Mouse (Mus musculus) stomach, postnatal 0 days (tissue): ENCODE measurements at regions not wholly inside any gene's neighbourhood (a gene's known extent, or its start where the extent isn't known, plus 50 kb on each side); places are given as distances from the start of the nearest gene placed in this dataset.

Experiments
- ATAC-seq: fragments of 200-750 bp; cut with Nextera tagmentation; 2 replicates; pipeline ENCODE4 v1.8.0; 2017; ENCODE audit not compliant: low FRiP score, low TSS enrichment
- DNase-seq: peaks from one replicate; pipeline ENCODE4 v3.0.0-alpha.2; 2016; ENCODE audit warnings: low spot score
- H3K27ac ChIP-seq: fragments of 300-500 bp; sonication (generic); replicated peaks from 2 replicates; pipeline ENCODE4 v1.5.1; 2014; ENCODE audit warnings: mild to moderate bottlenecking, control low read depth
- H3K27me3 ChIP-seq: fragments of 300-500 bp; sonication (generic); 2 replicates; pipeline ENCODE4 v1.6.1; 2014; ENCODE audit warnings: low read length; ENCODE audit not compliant: control insufficient read depth, insufficient read depth
- H3K36me3 ChIP-seq: fragments of 300-500 bp; sonication (generic); 2 replicates; pipeline ENCODE4 v1.6.1; 2014; ENCODE audit warnings: low read length, mixed read lengths; ENCODE audit not compliant: control insufficient read depth, insufficient read depth
- H3K4me1 ChIP-seq: fragments of 300-500 bp; sonication (generic); replicated peaks from 2 replicates; pipeline ENCODE4 v1.6.1; 2014; ENCODE audit warnings: antibody characterized with exemption; ENCODE audit not compliant: control insufficient read depth, insufficient read depth
- H3K4me2 ChIP-seq: fragments of 300-500 bp; sonication (generic); replicated peaks from 2 replicates; pipeline ENCODE4 v1.6.1; 2014; ENCODE audit warnings: low read depth, mild to moderate bottlenecking, control low read depth, moderate library complexity
- H3K4me3 ChIP-seq: fragments of 300-500 bp; sonication (generic); 2 replicates; pipeline ENCODE4 v1.5.1; 2014; ENCODE audit warnings: low read depth, low read length, control low read depth
- H3K9ac ChIP-seq: fragments of 300-500 bp; sonication (generic); 2 replicates; pipeline ENCODE4 v1.6.1; 2014; ENCODE audit warnings: mild to moderate bottlenecking, low read length, control low read depth, mixed read lengths
- H3K9me3 ChIP-seq: fragments of 300-500 bp; sonication (generic); 2 replicates; pipeline ENCODE4 v1.6.1; 2016; ENCODE audit warnings: low read length; ENCODE audit not compliant: control insufficient read depth
- CTCF ChIP-seq: IDR thresholded peaks from 2 replicates; pipeline ENCODE4 v1.5.1; 2016; ENCODE audit warnings: antibody characterized with exemption, low read depth, mild to moderate bottlenecking, moderate library complexity
- EP300 ChIP-seq: optimal IDR thresholded peaks from 2 replicates; pipeline ENCODE3; 2016; ENCODE audit warnings: antibody characterized with exemption
- WGBS: fragments of 180-500 bp; shearing (Covaris S2); extraction: QIAGEN DNeasy Blood & Tissue Kit; methylation state at CpG from one replicate; pipeline ENCODE4 v1.1.7; 2014; 5-methylcytosine and 5-hydroxymethylcytosine counted together

DNA sequence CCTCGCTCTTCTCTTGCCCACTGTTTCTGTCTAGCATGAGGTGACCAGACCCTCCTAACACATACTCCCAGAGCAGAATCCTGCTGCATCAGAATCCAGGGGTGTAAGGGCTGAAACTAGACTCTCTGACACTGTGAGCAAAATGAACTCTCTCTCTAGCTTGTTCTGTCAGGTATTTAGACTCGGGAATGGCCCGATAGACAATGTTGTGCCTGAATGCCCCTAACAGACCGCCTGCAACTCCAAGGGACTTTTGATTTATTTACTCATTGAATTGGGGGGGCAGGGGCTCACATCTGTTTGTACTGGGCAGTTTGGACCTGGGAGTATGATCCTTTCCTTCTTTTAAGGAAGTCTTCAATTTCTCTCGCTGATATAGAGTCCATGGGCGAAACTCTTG lies 469.3 kb upstream of the Trpc7 start:
- Histone ChIP-seq H3K36me3 (no peaks in the 10 kb centered on the region), H3K9ac (no peak overlapping the region), H3K4me1 (no peaks in the 10 kb centered on the region), H3K9me3 (no peaks in the 10 kb centered on the region), H3K27me3 (no peaks in the 10 kb centered on the region), H3K27ac (no peak overlapping the region), H3K4me3 (no peak overlapping the region), H3K4me2 (no peak overlapping the region)
- ATAC-seq = no peak
- DNase-seq = no peak
- TF ChIP-seq EP300 = no peak
- TF ChIP-seq CTCF = no peak
- WGBS = 86% methylated on average over 6 of the region's 6 CpGs

DNA sequence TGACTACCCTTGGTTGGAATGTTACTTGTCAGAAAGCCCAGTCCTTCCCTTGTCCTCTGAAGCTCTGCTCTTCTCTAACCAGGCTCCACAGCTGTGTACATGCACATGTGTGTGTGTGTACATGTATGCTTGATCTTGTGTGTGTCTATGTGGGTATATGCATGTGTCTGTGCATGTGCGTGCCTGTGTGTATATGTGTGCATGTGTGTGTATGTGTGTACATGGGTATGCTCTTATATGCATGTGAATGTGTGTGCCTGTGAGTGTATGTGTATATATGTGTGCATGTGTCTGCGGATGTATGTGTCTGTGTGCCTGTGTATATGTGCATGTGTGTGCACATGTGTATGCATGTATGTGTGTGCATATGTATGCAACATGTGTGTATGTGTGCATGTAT lies 468.6 kb upstream of the Trpc7 start:
- Histone ChIP-seq H3K4me2 (no peak overlapping the region), H3K36me3 (no peaks in the 10 kb centered on the region), H3K27ac (no peak overlapping the region), H3K4me3 (no peak overlapping the region), H3K9ac (no peak overlapping the region), H3K9me3 (no peaks in the 10 kb centered on the region), H3K27me3 (no peaks in the 10 kb centered on the region), H3K4me1 (no peaks in the 10 kb centered on the region)
- WGBS = 97% methylated on average over 2 of the region's 2 CpGs
- ATAC-seq = no peak
- no peak for DNase-seq
- TF ChIP-seq EP300 (no peak), CTCF (no peak)

DNA sequence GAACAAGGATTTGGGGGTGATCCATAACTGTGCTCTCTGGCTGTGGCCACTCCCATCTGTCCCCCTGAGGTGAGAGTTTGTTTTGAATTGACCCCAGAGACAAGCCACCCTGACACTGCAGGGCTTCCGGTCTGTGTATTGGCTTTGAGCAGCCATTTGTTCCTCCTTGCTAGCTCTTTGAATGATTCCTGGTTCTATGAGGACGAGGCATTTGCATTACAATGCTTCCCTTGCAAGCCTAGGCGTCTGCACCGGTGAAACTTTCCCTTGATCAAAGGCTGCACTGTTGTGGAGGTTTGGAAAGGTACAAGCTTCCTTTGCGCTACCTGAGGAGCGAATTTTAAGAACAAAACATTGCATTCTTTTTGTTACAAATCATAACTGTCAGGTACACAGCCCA lies 466.8 kb upstream of the Trpc7 start:
- Histone ChIP-seq H3K4me1 (no peaks in the 10 kb centered on the region), H3K36me3 (no peaks in the 10 kb centered on the region), H3K9ac (no peak overlapping the region), H3K27ac (no peak overlapping the region), H3K9me3 (no peaks in the 10 kb centered on the region), H3K27me3 (no peaks in the 10 kb centered on the region), H3K4me2 (no peak overlapping the region), H3K4me3 (no peak overlapping the region)
- TF ChIP-seq EP300 = no peak
- 26% methylated on average over 6 of the region's 6 CpGs for WGBS
- ATAC-seq = no peak
- DNase-seq = no peak

DNA sequence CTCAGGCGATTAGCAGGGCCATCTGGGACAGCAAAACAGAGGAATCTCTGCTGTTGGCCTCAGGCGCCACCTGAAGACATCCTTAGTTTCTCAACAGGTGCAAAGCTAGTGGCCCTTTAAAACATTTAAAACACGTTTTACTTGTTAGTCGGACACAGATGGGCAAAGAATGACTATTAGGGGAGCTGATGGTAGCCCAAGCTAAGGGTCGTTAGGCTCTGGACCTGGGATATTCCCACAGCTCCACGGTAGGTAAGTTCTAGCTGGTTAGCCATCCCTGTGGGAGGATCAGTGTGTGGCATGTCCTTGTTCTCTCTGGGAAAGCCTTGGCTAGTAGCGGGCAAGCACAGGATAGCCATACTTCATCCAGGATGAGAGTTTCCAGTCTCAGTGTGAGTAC lies 465.5 kb upstream of the Trpc7 start:
- ATAC-seq (no peak), DNase-seq (no peak)
- Histone ChIP-seq H3K4me3 (no peak overlapping the region), H3K9ac (no peak overlapping the region), H3K27ac (no peak overlapping the region), H3K4me2 (no peak overlapping the region), H3K27me3 (no peaks in the 10 kb centered on the region), H3K36me3 (no peaks in the 10 kb centered on the region), H3K4me1 (no peaks in the 10 kb centered on the region), H3K9me3 (no peaks in the 10 kb centered on the region)
- 80% methylated on average over 7 of the region's 7 CpGs for WGBS
- no peak for TF ChIP-seq EP300
- no peak for TF ChIP-seq CTCF

DNA sequence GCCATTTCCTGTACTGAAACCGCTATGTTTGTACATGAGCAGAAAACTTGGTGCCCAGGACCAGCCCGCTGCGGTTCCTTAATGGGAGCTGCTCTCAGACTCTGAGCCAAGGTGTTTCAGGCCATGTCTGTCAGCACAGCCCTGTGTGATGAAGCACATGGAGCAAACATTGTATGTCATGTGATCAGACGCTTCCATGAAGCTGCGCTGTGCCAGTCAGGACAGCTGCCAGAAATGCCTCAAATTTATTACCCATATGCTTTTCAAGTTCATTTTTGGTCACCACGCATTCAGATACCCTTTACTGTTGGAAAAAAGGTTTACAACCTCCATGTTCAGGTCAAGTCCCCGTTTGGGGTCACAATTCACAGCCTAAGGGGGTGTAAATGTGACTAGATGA lies 458.8 kb upstream of the Trpc7 start:
- WGBS = 73% methylated on average over 7 of the region's 7 CpGs
- no peaks in the 10 kb centered on the region for H3K27me3 ChIP-seq
- no peak overlapping the region for H3K4me3 ChIP-seq
- no peak overlapping the region for H3K9ac ChIP-seq
- no peak for ATAC-seq
- TF ChIP-seq EP300 (no peak), CTCF (no peak)
- no peaks in the 10 kb centered on the region for H3K9me3 ChIP-seq
- no peak overlapping the region for H3K27ac ChIP-seq
- no peaks in the 10 kb centered on the region for H3K4me1 ChIP-seq
- H3K36me3 ChIP-seq = no peaks in the 10 kb centered on the region
- H3K4me2 ChIP-seq = no peak overlapping the region
- no peak for DNase-seq

DNA sequence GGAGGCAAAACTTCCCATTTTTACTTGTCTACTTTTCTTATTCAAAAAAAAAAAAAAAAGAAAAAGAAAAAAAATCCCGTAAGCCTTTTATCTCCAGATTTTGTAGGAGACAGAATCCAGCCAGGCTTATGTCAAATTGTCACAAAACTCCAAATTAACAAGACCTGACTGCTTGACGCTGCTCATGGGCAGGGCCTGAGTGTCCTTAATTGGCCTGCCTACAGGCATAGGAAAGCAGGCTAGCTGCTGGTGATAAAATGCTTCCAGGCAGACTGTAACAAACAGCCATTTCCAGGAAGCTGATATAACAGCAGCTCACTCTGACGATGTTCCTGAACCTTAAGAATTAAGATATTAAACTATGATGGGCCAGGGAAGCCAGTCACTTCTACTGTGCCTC lies 458.2 kb upstream of the Trpc7 start:
- no peak overlapping the region for H3K9ac ChIP-seq
- DNase-seq = no peak
- H3K4me2 ChIP-seq = no peak overlapping the region
- H3K36me3 ChIP-seq = no peaks in the 10 kb centered on the region
- no peaks in the 10 kb centered on the region for H3K9me3 ChIP-seq
- H3K4me1 ChIP-seq = no peaks in the 10 kb centered on the region
- no peak for ATAC-seq
- WGBS = 52% methylated on average over 3 of the region's 3 CpGs
- no peak overlapping the region for H3K27ac ChIP-seq
- TF ChIP-seq EP300 = no peak
- no peaks in the 10 kb centered on the region for H3K27me3 ChIP-seq
- H3K4me3 ChIP-seq = no peak overlapping the region
